8 mouse cellular contexts compared by ENCODE assay signal in the genomic region with DNA sequence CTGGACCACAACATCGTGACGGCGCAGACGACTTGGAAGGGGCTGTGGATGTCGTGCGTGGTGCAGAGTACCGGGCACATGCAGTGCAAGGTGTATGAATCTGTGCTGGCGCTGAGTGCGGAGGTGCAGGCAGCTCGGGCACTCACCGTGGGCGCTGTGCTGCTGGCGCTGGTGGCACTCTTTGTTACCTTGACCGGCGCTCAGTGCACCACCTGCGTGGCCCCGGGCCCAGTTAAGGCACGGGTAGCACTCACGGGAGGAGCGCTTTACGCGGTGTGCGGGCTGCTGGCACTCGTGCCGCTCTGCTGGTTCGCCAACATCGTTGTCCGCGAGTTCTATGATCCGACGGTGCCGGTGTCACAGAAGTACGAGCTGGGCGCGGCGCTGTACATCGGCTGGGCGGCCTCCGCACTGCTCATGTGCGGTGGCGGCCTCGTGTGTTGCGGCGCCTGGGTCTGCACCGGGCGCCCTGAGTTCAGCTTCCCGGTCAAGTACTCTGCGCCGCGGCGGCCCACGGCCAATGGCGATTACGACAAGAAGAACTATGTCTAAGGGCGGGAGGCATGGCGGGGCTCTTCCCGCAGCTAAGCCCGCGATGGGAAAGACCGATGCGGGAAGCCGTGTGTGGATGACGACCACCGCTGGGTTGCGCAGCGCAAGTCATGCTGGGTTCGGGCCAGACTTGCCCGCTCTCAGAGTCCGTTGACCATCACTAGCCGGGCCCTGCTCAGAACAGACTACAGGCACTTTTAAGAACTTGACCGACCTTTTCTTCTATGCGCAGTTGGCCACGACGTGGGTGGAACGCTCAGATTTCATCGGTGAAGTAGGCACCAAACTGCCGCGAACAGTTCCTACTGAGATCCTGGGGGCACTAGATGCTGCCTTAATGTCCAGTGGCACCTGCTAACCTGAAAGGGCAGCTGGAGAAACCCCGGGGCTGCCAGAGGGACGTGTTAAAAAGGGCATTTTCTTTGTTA. TPM values are rescaled to one million over a fixed set of nuclear protein-coding genes. Genes with fewer than 3 reads are reported as not detected.
DNase-seq lines count a peak whose midpoint lies in the region; ATAC-seq lines count a peak whose summit lies in the region.

No protein-coding gene starts in this region.

- 3% methylated on average over 80 of the region's 80 CpGs for WGBS in hindbrain, embryonic 12.5 days
- 2% methylated on average over 80 of the region's 80 CpGs for WGBS in lung, embryonic 16.5 days
- WGBS in stomach, embryonic 15.5 days = 3% methylated on average over 80 of the region's 80 CpGs

- peak overlapping the region; percentile 58 for H3K4me2 ChIP-seq in hindbrain, embryonic 12.5 days (replicated peaks)
- peak overlapping the region; percentile 70 for H3K4me2 ChIP-seq in lung, embryonic 16.5 days (ENCODE audit: low read depth, low read length)
- H3K4me2 ChIP-seq in stomach, embryonic 15.5 days = peak overlapping the region; percentile 71

- ATAC-seq in hindbrain, embryonic 12.5 days (ENCODE audit: low FRiP score) = peak; percentile 60
- ATAC-seq in lung, embryonic 16.5 days (ENCODE audit: low read depth) = peak; percentile 46
- ATAC-seq in stomach, embryonic 15.5 days (ENCODE audit: insufficient read depth, low FRiP score, low read depth) = no peak

- H3K9ac ChIP-seq in hindbrain, embryonic 12.5 days = peak overlapping the region; percentile 38; the same call in 1 of the 2 replicates
- peak overlapping the region; percentile 70 for H3K9ac ChIP-seq in lung, embryonic 16.5 days (ENCODE audit: low read length)
- H3K9ac ChIP-seq in stomach, embryonic 15.5 days = peak overlapping the region; percentile 29; the same call in 1 of the 2 replicates

- H3K27me3 ChIP-seq in hindbrain, embryonic 12.5 days = peaks cover 58% of the 10 kb centered on the region
- peaks cover 39% of the 10 kb centered on the region for H3K27me3 ChIP-seq in lung, embryonic 16.5 days (ENCODE audit: control insufficient read depth, insufficient read depth, low read depth, low read length)
- peaks cover 38% of the 10 kb centered on the region for H3K27me3 ChIP-seq in stomach, embryonic 15.5 days (replicated peaks)

- H3K4me1 ChIP-seq in hindbrain, embryonic 12.5 days = peaks cover 18% of the 10 kb centered on the region
- 0 out of 2 replicates have a peak, but pooled peaks cover 2% of the 10 kb centered on the region for H3K4me1 ChIP-seq in lung, embryonic 16.5 days (replicated peaks; ENCODE audit: control insufficient read depth, insufficient read depth, low read length)
- H3K4me1 ChIP-seq in stomach, embryonic 15.5 days = peaks cover 5% of the 10 kb centered on the region; the same call in 1 of the 2 replicates

- peak; percentile 23 for DNase-seq in kidney, adult 18-20 months
- no peak for DNase-seq in kidney, adult 11 months
- peak; percentile 54 for DNase-seq in embryo, embryonic 11 days
- no peak for DNase-seq in layer of hippocampus, postnatal 14 days (ENCODE audit: low spot score in 2 of 2)
- no peak for DNase-seq in right cerebral cortex, postnatal 36 days (ENCODE audit: low spot score in 2 of 2)

- no peaks in the 10 kb centered on the region for H3K9me3 ChIP-seq in hindbrain, embryonic 12.5 days (replicated peaks)
- H3K9me3 ChIP-seq in lung, embryonic 16.5 days (ENCODE audit: control insufficient read depth, low read length) = no peaks in the 10 kb centered on the region
- H3K9me3 ChIP-seq in stomach, embryonic 15.5 days = no peaks in the 10 kb centered on the region

- H3K27ac ChIP-seq in hindbrain, embryonic 12.5 days = no peak overlapping the region
- peak overlapping the region; percentile 50; the same call in 1 of the 2 replicates for H3K27ac ChIP-seq in lung, embryonic 16.5 days (ENCODE audit: low read length)
- H3K27ac ChIP-seq in stomach, embryonic 15.5 days = no peak overlapping the region

- H3K4me3 ChIP-seq in hindbrain, embryonic 12.5 days = peak overlapping the region; percentile 39
- peak overlapping the region; percentile 57 for H3K4me3 ChIP-seq in lung, embryonic 16.5 days (ENCODE audit: low read length)
- peak overlapping the region; percentile 42 for H3K4me3 ChIP-seq in stomach, embryonic 15.5 days (replicated peaks)

- peaks cover 9% of the 10 kb centered on the region for H3K36me3 ChIP-seq in hindbrain, embryonic 12.5 days
- H3K36me3 ChIP-seq in lung, embryonic 16.5 days (ENCODE audit: control insufficient read depth, insufficient read depth, low read length) = 0 out of 2 replicates have a peak, but pooled peaks cover under 1% of the 10 kb centered on the region
- H3K36me3 ChIP-seq in stomach, embryonic 15.5 days = peaks cover 3% of the 10 kb centered on the region; the same call in 1 of the 2 replicates

RNA-seq across cellular contexts. Expression of gene Cldn5, which starts 0.7 kb away (rescaled TPM):
- 30.0 and 35.1 TPM in 2 replicates for polyA plus RNA-seq in hindbrain, embryonic 12.5 days (2016; fragmentation: Nextera tagmentation; extraction: Ambion mirVana)
- polyA plus RNA-seq in lung, embryonic 16.5 days (2015; fragmentation: Nextera tagmentation; extraction: Ambion mirVana) = 130 and 134 TPM in 2 replicates
- 27.0 and 30.9 TPM in 2 replicates for polyA plus RNA-seq in stomach, embryonic 15.5 days (2015; fragmentation: Nextera tagmentation; extraction: Ambion mirVana)
- total RNA-seq in layer of hippocampus, postnatal 14 days (2021) = 10 to 100 TPM; 68.5 to 73.4 TPM

RNA-seq across cellular contexts. Expression of gene Ufd1, which starts 34.2 kb away (rescaled TPM):
- 96.5 and 115 TPM in 2 replicates for polyA plus RNA-seq in hindbrain, embryonic 12.5 days (2016; fragmentation: Nextera tagmentation; extraction: Ambion mirVana)
- polyA plus RNA-seq in lung, embryonic 16.5 days (2015; fragmentation: Nextera tagmentation; extraction: Ambion mirVana) = 89.9 and 91.4 TPM in 2 replicates
- polyA plus RNA-seq in stomach, embryonic 15.5 days (2015; fragmentation: Nextera tagmentation; extraction: Ambion mirVana) = 77.9 and 86.6 TPM in 2 replicates
- 100 to 1,000 TPM; 102 to 103 TPM for total RNA-seq in layer of hippocampus, postnatal 14 days (2021)

RNA-seq across cellular contexts. Expression of gene Cdc45, which starts 34.4 kb away (rescaled TPM):
- 27.3 and 28.1 TPM in 2 replicates for polyA plus RNA-seq in hindbrain, embryonic 12.5 days (2016; fragmentation: Nextera tagmentation; extraction: Ambion mirVana)
- polyA plus RNA-seq in lung, embryonic 16.5 days (2015; fragmentation: Nextera tagmentation; extraction: Ambion mirVana) = 48.7 TPM in 2 replicates
- polyA plus RNA-seq in stomach, embryonic 15.5 days (2015; fragmentation: Nextera tagmentation; extraction: Ambion mirVana) = 37.5 and 39.6 TPM in 2 replicates
- 1 to 10 TPM; 2.6 to 4.2 TPM for total RNA-seq in layer of hippocampus, postnatal 14 days (2021)

RNA-seq across cellular contexts. Expression of gene 2510002D24Rik, which starts 59.0 kb away (rescaled TPM):
- polyA plus RNA-seq in hindbrain, embryonic 12.5 days (2016; fragmentation: Nextera tagmentation; extraction: Ambion mirVana) = 28.4 and 32.7 TPM in 2 replicates
- polyA plus RNA-seq in lung, embryonic 16.5 days (2015; fragmentation: Nextera tagmentation; extraction: Ambion mirVana) = 34.5 and 40.4 TPM in 2 replicates
- polyA plus RNA-seq in stomach, embryonic 15.5 days (2015; fragmentation: Nextera tagmentation; extraction: Ambion mirVana) = 45.2 and 53.6 TPM in 2 replicates
- total RNA-seq in layer of hippocampus, postnatal 14 days (2021) = 10 to 100 TPM; 22.2 to 27.7 TPM

RNA-seq across cellular contexts. Expression of gene Gm28539, which starts 59.0 kb away (rescaled TPM):
- not detected in 2 replicates for polyA plus RNA-seq in hindbrain, embryonic 12.5 days (2016; fragmentation: Nextera tagmentation; extraction: Ambion mirVana)
- not detected in 2 replicates for polyA plus RNA-seq in lung, embryonic 16.5 days (2015; fragmentation: Nextera tagmentation; extraction: Ambion mirVana)
- polyA plus RNA-seq in stomach, embryonic 15.5 days (2015; fragmentation: Nextera tagmentation; extraction: Ambion mirVana) = not detected in 2 replicates
- total RNA-seq in layer of hippocampus, postnatal 14 days (2021) = 10 to 100 TPM in 1 of 2 experiments, 1 to 10 TPM in 1; 2.3 to 10.3 TPM

Comparison
In these comparisons a context has a peak if more than half of its experiments do, and no peak if none do; other contexts are left out.
1. DNase-seq: peak in kidney, adult 18-20 months (single experiment) and embryo, embryonic 11 days (single experiment); none in kidney, adult 11 months (single experiment), layer of hippocampus, postnatal 14 days (0 of 2) and right cerebral cortex, postnatal 36 days (0 of 2).
2. Peak in every context shown above with its lines, with median percentiles within 50 percentile points of each other: H3K4me2 ChIP-seq, H3K4me3 ChIP-seq and H3K9ac ChIP-seq.